Mouse (Mus musculus): Measurements from ENCODE around the gene Fcrlb.
A peak's percentile ranks its signal among the peaks of the same experiment; 100 is the strongest.
"Not testable (repeated sequence)": the region's sequence is repeated elsewhere in the genome, so short reads cannot be mapped to it uniquely, and the experiment has no call there.

Gene Fcrlb

GRCm38 (mm10) chr1:170912891-170913615 lies at the start of gene Fcrlb:
Gene Fcrlb (minus strand): TSS chr1:170912941.
- peak; percentile 50 for DNase-seq

- DNase-seq = peak; percentile 68
These were observed 49.6 kb upstream of the Fcrlb start for GRCm38 (mm10) chr1:170962301-170962700.

GRCm38 (mm10) chr1:170961101-170961500 lies 48.4 kb upstream of the Fcrlb start:
- DNase-seq = no peak

GRCm38 (mm10) chr1:170959791-170960190 lies 47.0 kb upstream of the Fcrlb start:
- DNase-seq = no peak

- DNase-seq = no peak
These were observed 45.5 kb upstream of the Fcrlb start for GRCm38 (mm10) chr1:170958225-170958624.

GRCm38 (mm10) chr1:170953192-170953591 lies 40.5 kb upstream of the Fcrlb start:
- DNase-seq = peak; percentile 94

- no peak for DNase-seq
These were observed 38.0 kb upstream of the Fcrlb start for GRCm38 (mm10) chr1:170950772-170951171.

GRCm38 (mm10) chr1:170944908-170945307 lies 32.2 kb upstream of the Fcrlb start:
- not testable (repeated sequence) for DNase-seq

- not testable (repeated sequence) for DNase-seq
These were observed 31.4 kb upstream of the Fcrlb start for GRCm38 (mm10) chr1:170944151-170944550.

- peak; percentile 95 for DNase-seq
These were observed 26.5 kb upstream of the Fcrlb start for GRCm38 (mm10) chr1:170939255-170939654.

GRCm38 (mm10) chr1:170934383-170934782 lies 21.6 kb upstream of the Fcrlb start:
- no peak for DNase-seq

GRCm38 (mm10) chr1:170933940-170934339 lies 21.2 kb upstream of the Fcrlb start:
- no peak for DNase-seq

GRCm38 (mm10) chr1:170933386-170933920 lies 20.7 kb upstream of the Fcrlb start:
- DNase-seq = no peak

GRCm38 (mm10) chr1:170932043-170932442 lies 19.3 kb upstream of the Fcrlb start:
- DNase-seq = no peak

- no peak for DNase-seq
These were observed 16.5 kb upstream of the Fcrlb start for GRCm38 (mm10) chr1:170929245-170929644.

GRCm38 (mm10) chr1:170928467-170928866 lies 15.7 kb upstream of the Fcrlb start:
- DNase-seq = peak; percentile 89

- no peak for DNase-seq
These were observed 14.6 kb upstream of the Fcrlb start, which contains the start of gene Fcrla for GRCm38 (mm10) chr1:170927378-170927777. Gene Fcrla (minus strand): TSS chr1:170927583.

GRCm38 (mm10) chr1:170926941-170927340 lies 14.2 kb upstream of the Fcrlb start:
- DNase-seq = no peak

GRCm38 (mm10) chr1:170924485-170924884 lies 11.7 kb upstream of the Fcrlb start:
- DNase-seq = peak; percentile 96

GRCm38 (mm10) chr1:170919308-170919707 lies 6.6 kb upstream of the Fcrlb start:
- no peak for DNase-seq

GRCm38 (mm10) chr1:170915657-170916056 lies 2.9 kb upstream of the Fcrlb start:
- DNase-seq = peak; percentile 76

GRCm38 (mm10) chr1:170911907-170912660 lies 657 bp downstream of the Fcrlb start:
- peak; percentile 75 for DNase-seq

- peak; percentile 76 for DNase-seq
These were observed 4.4 kb downstream of the Fcrlb start for GRCm38 (mm10) chr1:170908341-170908740.
